Comparison of ENCODE assay signal across 24 mouse cellular contexts in genomic region chr1:194734836-194735235, GRCm38 (mm10).
A peak's percentile ranks its signal among the peaks of the same experiment; 100 is the strongest.
DNase-seq lines count a peak whose midpoint lies in the region.
"Had no signal": no experiment of that assay in that cellular context is flagged by ENCODE, and none has a peak within 500 bp of the region (broad histone marks: within the 10 kb centered on the region; RNA-seq: fewer than 3 reads in every experiment).

No protein-coding gene starts in this region.

- H3K36me3 ChIP-seq in macrophage (ENCODE audit: inconsistent target), result no peaks in the 10 kb centered on the region
- H3K36me3 ChIP-seq: embryonic facial prominence, embryonic 12.5 days; embryonic facial prominence, embryonic 15.5 days; forebrain, embryonic 12.5 days; heart, embryonic 12.5 days; heart, embryonic 15.5 days had no signal

- DNase-seq in 3T3-L1 (ENCODE audit: low read depth, low spot score) (peak; percentile 67), NIH3T3 (ENCODE audit: low read depth) (peak; percentile 54)
- DNase-seq in spleen, postnatal 10 days (ENCODE audit: low spot score in 2 of 2), result no peak
- DNase-seq in right cerebral cortex, postnatal 10 days (ENCODE audit: low spot score in 2 of 2), result no peak
- no peak for DNase-seq in heart, postnatal 4 days
- DNase-seq: adrenal gland, adult 8-10 months; adrenal gland, postnatal 25 days; cerebellum, adult 11 months; cerebellum, adult 2 months; cerebellum, adult 9-11 months; cerebellum, postnatal 25 days; gastrocnemius, postnatal 25 days; heart, adult 18-20 months; heart, postnatal 10 days; heart, postnatal 36 days had no signal

- WGBS in macrophage (ENCODE audit: missing documents), result 86% methylated on average over 2 of the region's 2 CpGs

- no peak overlapping the region for H3K4me3 ChIP-seq in macrophage (ENCODE audit: inconsistent target)
- H3K4me3 ChIP-seq: embryonic facial prominence, embryonic 12.5 days; embryonic facial prominence, embryonic 15.5 days; forebrain, embryonic 12.5 days; forebrain, embryonic 15.5 days; heart, embryonic 12.5 days; heart, embryonic 15.5 days had no signal

- peak overlapping the region; percentile 19 for H3K27ac ChIP-seq in macrophage
- H3K27ac ChIP-seq: embryonic facial prominence, embryonic 12.5 days; embryonic facial prominence, embryonic 15.5 days; forebrain, embryonic 12.5 days; forebrain, embryonic 15.5 days; heart, embryonic 15.5 days; hindbrain, embryonic 14.5 days; hindbrain, postnatal 0 days had no signal

- no peaks in the 10 kb centered on the region for H3K79me2 ChIP-seq in macrophage (ENCODE audit: inconsistent target)

Comparison
In these comparisons a context has a peak if more than half of its experiments do, and no peak if none do; other contexts are left out.
1. DNase-seq: peak in 3T3-L1 (single experiment) and NIH3T3 (single experiment); none in spleen, postnatal 10 days (0 of 2), right cerebral cortex, postnatal 10 days (0 of 2) and heart, postnatal 4 days (single experiment).